Mouse (Mus musculus) G1E (cell line): ENCODE measurements around the gene Arhgap31. TPM values are rescaled to one million over a fixed set of nuclear protein-coding genes. Genes with fewer than 3 reads are reported as not detected.

ENCODE experiments used
- ATAC-seq: 2 replicates; pipeline ENCODE4 v1.8.0; 2016; ENCODE audit warnings: mild to moderate bottlenecking; ENCODE audit not compliant: insufficient number of reproducible peaks, poor library complexity, low FRiP score, severe bottlenecking; ENCODE audit errors: extremely low read depth
- DNase-seq: peaks from one replicate; pipeline ENCODE4 v3.0.0; 2012; ENCODE audit warnings: low spot score
- H3K27me3 ChIP-seq: 2 replicates; pipeline ENCODE4 v1.6.1; 2012; ENCODE audit warnings: mild to moderate bottlenecking, low read length, inconsistent platforms; ENCODE audit not compliant: insufficient read depth
- H3K36me3 ChIP-seq: replicated peaks from 2 replicates; pipeline ENCODE3; 2012; ENCODE audit warnings: mild to moderate bottlenecking, inconsistent platforms
- H3K4me1 ChIP-seq: 2 replicates; pipeline ENCODE4 v1.6.1; 2012; ENCODE audit warnings: low read depth, low read length, inconsistent platforms, mixed read lengths; ENCODE audit not compliant: insufficient read depth
- H3K4me3 ChIP-seq: 2 replicates; pipeline ENCODE4 v1.5.1; 2012; ENCODE audit warnings: low read depth, mild to moderate bottlenecking, inconsistent platforms, low read length, moderate library complexity, mixed read lengths
- H3K9me3 ChIP-seq: replicated peaks from 2 replicates; pipeline ENCODE4 v1.6.1; 2012; ENCODE audit warnings: inconsistent platforms
- CTCF ChIP-seq: IDR thresholded peaks from 2 replicates; pipeline ENCODE4 v1.5.1; 2012; ENCODE audit warnings: low read depth, low read length, inconsistent platforms, mixed read lengths
- GATA1 ChIP-seq: IDR thresholded peaks from 2 replicates; pipeline ENCODE4 v1.6.1; 2012; ENCODE audit warnings: borderline replicate concordance, low read length, inconsistent platforms, mixed read lengths
- GATA2 ChIP-seq: IDR thresholded peaks from 2 replicates; pipeline ENCODE4 v1.6.1; 2012; ENCODE audit warnings: low read depth, low read length, inconsistent platforms, borderline replicate concordance
- POLR2AphosphoS5 ChIP-seq: IDR thresholded peaks from 2 replicates; pipeline ENCODE4 v1.6.1; 2012; ENCODE audit warnings: low read depth, low read length, inconsistent platforms; ENCODE audit not compliant: insufficient replicate concordance
- TAL1 ChIP-seq: conservative IDR thresholded peaks from 2 replicates; pipeline ENCODE4 v1.6.1; 2012; ENCODE audit warnings: low read depth, low read length, inconsistent platforms, mixed read lengths
- polyA plus RNA-seq: library from polyadenylated mRNA; stranded (reverse); fragments of >175 nt; gene quantifications from 2 replicates; pipeline ENCODE4 v1.2.3, GENCODE M21; 2012
- total RNA-seq, 2 experiments: library from RNA; stranded (forward) in 1 of 2; stranded (reverse) in 1 of 2; fragments of 200-1000 nt in 1 of 2; fragments of >200 nt in 1 of 2; fragmentation: Nextera tagmentation in 1 of 2; gene quantifications; 2 replicates each; pipeline ENCODE4 v1.2.3; 2014 to 2017

Gene Arhgap31
- total and polyA plus RNA-seq, 3 experiments = 0.01 to 0.16 TPM; not detected in 1

GRCm38 (mm10) chr16:38587572-38587971, 125.5 kb downstream of the Arhgap31 start:
- Histone ChIP-seq H3K4me3 (no peak overlapping the region), H3K27me3 (no peaks in the 10 kb centered on the region), H3K4me1 (peaks cover 18% of the 10 kb centered on the region), H3K36me3 (peaks cover 92% of the 10 kb centered on the region), H3K9me3 (no peaks in the 10 kb centered on the region)
- TF ChIP-seq POLR2AphosphoS5 (no peak), CTCF (no peak), GATA1 (no peak), GATA2 (no peak), TAL1 (no peak)
- ATAC-seq (no peak), DNase-seq (no peak)

GRCm38 (mm10) chr16:38587163-38587562, 125.9 kb downstream of the Arhgap31 start:
- ATAC-seq (no peak), DNase-seq (no peak)
- no peaks in the 10 kb centered on the region for H3K9me3 ChIP-seq
- peaks cover 92% of the 10 kb centered on the region for H3K36me3 ChIP-seq
- TF ChIP-seq CTCF (no peak), TAL1 (no peak), GATA2 (no peak), GATA1 (no peak), POLR2AphosphoS5 (no peak)
- no peaks in the 10 kb centered on the region for H3K27me3 ChIP-seq
- no peak overlapping the region for H3K4me3 ChIP-seq
- H3K4me1 ChIP-seq = peaks cover 18% of the 10 kb centered on the region

GRCm38 (mm10) chr16:38585186-38585585, 127.9 kb downstream of the Arhgap31 start:
- TF ChIP-seq CTCF (no peak), POLR2AphosphoS5 (no peak), TAL1 (no peak), GATA2 (peak; percentile 72; the same call in 1 of the 2 replicates), GATA1 (no peak)
- Histone ChIP-seq H3K4me1 (peaks cover 18% of the 10 kb centered on the region), H3K27me3 (no peaks in the 10 kb centered on the region), H3K36me3 (peaks cover 95% of the 10 kb centered on the region), H3K4me3 (no peak overlapping the region; the same call in 1 of the 2 replicates), H3K9me3 (no peaks in the 10 kb centered on the region)
- ATAC-seq (peak; percentile 81), DNase-seq (peak; percentile 6)

GRCm38 (mm10) chr16:38584761-38585160, 128.3 kb downstream of the Arhgap31 start:
- peaks cover 18% of the 10 kb centered on the region for H3K4me1 ChIP-seq
- peaks cover 94% of the 10 kb centered on the region for H3K36me3 ChIP-seq
- no peak for ATAC-seq
- peak overlapping the region; percentile 23; the same call in 1 of the 2 replicates for H3K4me3 ChIP-seq
- H3K9me3 ChIP-seq = no peaks in the 10 kb centered on the region
- no peak for DNase-seq
- no peak for TF ChIP-seq GATA2
- no peak for TF ChIP-seq CTCF
- TF ChIP-seq POLR2AphosphoS5 = no peak
- H3K27me3 ChIP-seq = no peaks in the 10 kb centered on the region

- TF ChIP-seq CTCF (no peak), TAL1 (no peak), GATA1 (no peak), GATA2 (no peak), POLR2AphosphoS5 (no peak)
- ATAC-seq = no peak
Observed at GRCm38 (mm10) chr16:38571481-38571880, 141.6 kb downstream of the Arhgap31 start.

GRCm38 (mm10) chr16:38568192-38568591, 144.9 kb downstream of the Arhgap31 start:
- H3K27me3 ChIP-seq = no peaks in the 10 kb centered on the region
- ATAC-seq (peak; percentile 54; the same call in 1 of the 2 replicates), DNase-seq (no peak)
- TF ChIP-seq CTCF = no peak
- TF ChIP-seq POLR2AphosphoS5 = no peak
- TF ChIP-seq TAL1 = no peak
- no peak for TF ChIP-seq GATA2
- TF ChIP-seq GATA1 = no peak
- H3K9me3 ChIP-seq = no peaks in the 10 kb centered on the region
- H3K36me3 ChIP-seq = peaks cover 78% of the 10 kb centered on the region
- H3K4me1 ChIP-seq = peaks cover 11% of the 10 kb centered on the region
- H3K4me3 ChIP-seq = no peak overlapping the region

More at GRCm38 (mm10) chr16:38571481-38571880, 141.6 kb downstream of the Arhgap31 start:
- H3K27me3 ChIP-seq = no peaks in the 10 kb centered on the region
- no peaks in the 10 kb centered on the region for H3K9me3 ChIP-seq
- DNase-seq = no peak
- no peak overlapping the region for H3K4me3 ChIP-seq
- peaks cover 5% of the 10 kb centered on the region; the same call in 1 of the 2 replicates for H3K4me1 ChIP-seq
- H3K36me3 ChIP-seq = peaks cover 76% of the 10 kb centered on the region

- Histone ChIP-seq H3K4me1 (peaks cover 11% of the 10 kb centered on the region), H3K9me3 (no peaks in the 10 kb centered on the region), H3K4me3 (peak overlapping the region; percentile 86), H3K36me3 (peaks cover 40% of the 10 kb centered on the region), H3K27me3 (no peaks in the 10 kb centered on the region)
- no peak for TF ChIP-seq GATA2
- no peak for TF ChIP-seq GATA1
- no peak for TF ChIP-seq POLR2AphosphoS5
- TF ChIP-seq CTCF = no peak
- no peak for TF ChIP-seq TAL1
- ATAC-seq = no peak
- DNase-seq = no peak
Observed at GRCm38 (mm10) chr16:38563516-38563915, 149.6 kb downstream of the Arhgap31 start.
